Mouse (Mus musculus): ENCODE data around the gene Trim65.
"Not testable (repeated sequence)": the region's sequence is repeated elsewhere in the genome, so short reads cannot be mapped to it uniquely, and the experiment has no call there.

Trim65 gene

GRCm38 (mm10) chr11:116138468-116139138, 7.7 kb upstream of the Trim65 start, which contains the start of gene Mrpl38:
TSS of gene Mrpl38 (minus strand) at chr11:116138868.
- DNase-seq (ENCODE audit: low spot score): peak; percentile 97

- no peak for DNase-seq (ENCODE audit: low spot score)
These were observed 7.2 kb upstream of the Trim65 start for GRCm38 (mm10) chr11:116138096-116138467.

- no peak for DNase-seq (ENCODE audit: low spot score)
These were observed 3.2 kb upstream of the Trim65 start for GRCm38 (mm10) chr11:116134171-116134570.

GRCm38 (mm10) chr11:116133497-116133896, 2.6 kb upstream of the Trim65 start:
- DNase-seq (ENCODE audit: low spot score): no peak

GRCm38 (mm10) chr11:116132366-116133333, 1.7 kb upstream of the Trim65 start:
- no peak for DNase-seq (ENCODE audit: low spot score)

- no peak for DNase-seq (ENCODE audit: low spot score)
These were observed 632 bp upstream of the Trim65 start for GRCm38 (mm10) chr11:116131349-116132170.

- no peak for DNase-seq (ENCODE audit: low spot score)
These were observed 888 bp downstream of the Trim65 start for GRCm38 (mm10) chr11:116129993-116130487.

GRCm38 (mm10) chr11:116129091-116129790, 1.7 kb downstream of the Trim65 start:
- DNase-seq (ENCODE audit: low spot score): no peak

- no peak for DNase-seq (ENCODE audit: low spot score)
These were observed 2.9 kb downstream of the Trim65 start for GRCm38 (mm10) chr11:116127986-116128385.

GRCm38 (mm10) chr11:116127156-116127980, 3.6 kb downstream of the Trim65 start, which contains the start of gene Trim47:
TSS of gene Trim47 (minus strand) at chr11:116127210.
- peak; percentile 73 for DNase-seq (ENCODE audit: low spot score)

GRCm38 (mm10) chr11:116126261-116126660, 4.7 kb downstream of the Trim65 start:
- DNase-seq (ENCODE audit: low spot score): no peak

GRCm38 (mm10) chr11:116121731-116122245, 9.1 kb downstream of the Trim65 start:
- DNase-seq (ENCODE audit: low spot score): not testable (repeated sequence)

GRCm38 (mm10) chr11:116117819-116118218, 13.1 kb downstream of the Trim65 start:
- DNase-seq (ENCODE audit: low spot score): no peak

- DNase-seq (ENCODE audit: low spot score): no peak
These were observed 13.7 kb downstream of the Trim65 start for GRCm38 (mm10) chr11:116117241-116117640.

GRCm38 (mm10) chr11:116111611-116112203, 19.2 kb downstream of the Trim65 start:
- DNase-seq (ENCODE audit: low spot score): no peak

- DNase-seq (ENCODE audit: low spot score): no peak
These were observed 19.9 kb downstream of the Trim65 start for GRCm38 (mm10) chr11:116111067-116111466.

- no peak for DNase-seq (ENCODE audit: low spot score)
These were observed 20.4 kb downstream of the Trim65 start for GRCm38 (mm10) chr11:116110540-116110939.

- DNase-seq (ENCODE audit: low spot score): peak; percentile 54
These were observed 20.8 kb downstream of the Trim65 start for GRCm38 (mm10) chr11:116110131-116110530.

- DNase-seq (ENCODE audit: low spot score): no peak
These were observed 21.4 kb downstream of the Trim65 start for GRCm38 (mm10) chr11:116109441-116110081.
